Mouse (Mus musculus): Measurements from ENCODE around the gene Chd3. TPM values are rescaled to one million over a fixed set of nuclear protein-coding genes. Genes with fewer than 3 reads are reported as not detected.

Chd3 gene
- polyA plus RNA-seq, 1 experiment from 2014 or later = 35.5 TPM

GRCm38 (mm10) chr11:69377766-69378165 is 8.6 kb upstream of the Chd3 start:
- no peaks in the 10 kb centered on the region for H3K27me3 ChIP-seq (replicated peaks; ENCODE audit: control insufficient read depth, insufficient read depth, low read length)
- 49% methylated on average over 3 of the region's 3 CpGs for WGBS
- ATAC-seq = peak; percentile 93
- H3K4me3 ChIP-seq (ENCODE audit: low read length) = no peak overlapping the region
- H3K36me3 ChIP-seq (ENCODE audit: control insufficient read depth, insufficient read depth, low read length) = no peaks in the 10 kb centered on the region; the same call in 1 of the 2 replicates
- H3K9me3 ChIP-seq (ENCODE audit: control insufficient read depth, low read length) = no peaks in the 10 kb centered on the region
- no peak overlapping the region; the same call in 1 of the 2 replicates for H3K9ac ChIP-seq (ENCODE audit: low read depth, low read length)
- no peak overlapping the region for H3K4me2 ChIP-seq (ENCODE audit: low read depth, low read length)
- H3K4me1 ChIP-seq (ENCODE audit: control insufficient read depth, insufficient read depth, low read length) = peaks cover 9% of the 10 kb centered on the region
- peak overlapping the region; percentile 38 for H3K27ac ChIP-seq (ENCODE audit: low read length)

DNA sequence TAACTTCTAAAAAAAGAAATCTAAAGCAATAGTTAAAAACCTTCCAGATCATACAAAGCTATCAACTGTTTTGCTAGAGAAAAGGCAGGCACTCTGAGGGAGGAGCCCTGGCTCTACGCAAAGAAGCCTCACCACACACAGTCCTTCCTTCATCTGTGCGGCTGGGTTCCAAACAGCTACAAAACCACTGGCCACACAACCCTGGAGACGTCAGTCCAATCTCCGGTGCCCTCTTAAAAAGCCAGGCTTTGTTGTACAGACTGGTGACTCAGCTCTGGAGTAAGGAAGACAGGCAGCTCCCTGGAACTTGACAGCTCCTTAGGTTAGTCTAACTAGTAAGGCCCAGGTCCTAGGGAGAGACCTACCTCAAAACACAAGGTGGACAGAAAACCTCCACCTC is 6.4 kb upstream of the Chd3 start:
- WGBS = 86% methylated on average over 4 of the region's 4 CpGs
- ATAC-seq = no peak
- no peaks in the 10 kb centered on the region; the same call in 1 of the 2 replicates for H3K36me3 ChIP-seq (ENCODE audit: control insufficient read depth, insufficient read depth, low read length)
- no peak overlapping the region for H3K27ac ChIP-seq (ENCODE audit: low read length)
- H3K4me1 ChIP-seq (ENCODE audit: control insufficient read depth, insufficient read depth, low read length) = peaks cover 30% of the 10 kb centered on the region
- no peaks in the 10 kb centered on the region for H3K9me3 ChIP-seq (ENCODE audit: control insufficient read depth, low read length)
- no peak overlapping the region for H3K4me3 ChIP-seq (ENCODE audit: low read length)
- no peak overlapping the region for H3K9ac ChIP-seq (ENCODE audit: low read depth, low read length)
- H3K27me3 ChIP-seq (replicated peaks; ENCODE audit: control insufficient read depth, insufficient read depth, low read length) = no peaks in the 10 kb centered on the region
- H3K4me2 ChIP-seq (ENCODE audit: low read depth, low read length) = no peak overlapping the region

GRCm38 (mm10) chr11:69373223-69373965 is 4.2 kb upstream of the Chd3 start:
- 87% methylated on average over 16 of the region's 16 CpGs for WGBS
- ATAC-seq = no peak
- no peaks in the 10 kb centered on the region for H3K27me3 ChIP-seq (replicated peaks; ENCODE audit: control insufficient read depth, insufficient read depth, low read length)

GRCm38 (mm10) chr11:69372780-69373170 is 3.6 kb upstream of the Chd3 start:
- Histone ChIP-seq H3K4me3 (ENCODE audit: low read length) (no peak overlapping the region), H3K27me3 (replicated peaks; ENCODE audit: control insufficient read depth, insufficient read depth, low read length) (no peaks in the 10 kb centered on the region), H3K27ac (ENCODE audit: low read length) (peak overlapping the region; percentile 55; the same call in 1 of the 2 replicates), H3K9me3 (ENCODE audit: control insufficient read depth, low read length) (no peaks in the 10 kb centered on the region), H3K4me1 (ENCODE audit: control insufficient read depth, insufficient read depth, low read length) (peaks cover 35% of the 10 kb centered on the region), H3K4me2 (ENCODE audit: low read depth, low read length) (no peak overlapping the region), H3K36me3 (ENCODE audit: control insufficient read depth, insufficient read depth, low read length) (no peaks in the 10 kb centered on the region; the same call in 1 of the 2 replicates), H3K9ac (ENCODE audit: low read depth, low read length) (no peak overlapping the region)
- no peak for ATAC-seq
- WGBS = 59% methylated on average over 3 of the region's 3 CpGs

More at GRCm38 (mm10) chr11:69373223-69373965, 4.2 kb upstream of the Chd3 start:
- peaks cover 32% of the 10 kb centered on the region for H3K4me1 ChIP-seq (ENCODE audit: control insufficient read depth, insufficient read depth, low read length)
- no peak overlapping the region for H3K9ac ChIP-seq (ENCODE audit: low read depth, low read length)
- no peak overlapping the region for H3K27ac ChIP-seq (ENCODE audit: low read length)
- no peaks in the 10 kb centered on the region for H3K9me3 ChIP-seq (ENCODE audit: control insufficient read depth, low read length)
- no peak overlapping the region for H3K4me3 ChIP-seq (ENCODE audit: low read length)
- no peak overlapping the region for H3K4me2 ChIP-seq (ENCODE audit: low read depth, low read length)
- no peaks in the 10 kb centered on the region; the same call in 1 of the 2 replicates for H3K36me3 ChIP-seq (ENCODE audit: control insufficient read depth, insufficient read depth, low read length)

- Histone ChIP-seq H3K9me3 (ENCODE audit: control insufficient read depth, low read length) (no peaks in the 10 kb centered on the region), H3K4me1 (ENCODE audit: control insufficient read depth, insufficient read depth, low read length) (peaks cover 33% of the 10 kb centered on the region), H3K27me3 (replicated peaks; ENCODE audit: control insufficient read depth, insufficient read depth, low read length) (no peaks in the 10 kb centered on the region), H3K27ac (ENCODE audit: low read length) (peak overlapping the region; percentile 55), H3K4me3 (ENCODE audit: low read length) (no peak overlapping the region), H3K4me2 (ENCODE audit: low read depth, low read length) (no peak overlapping the region; the same call in 1 of the 2 replicates), H3K9ac (ENCODE audit: low read depth, low read length) (0 out of 2 replicates have a peak overlapping the region, but pooled peaks have one; percentile 5), H3K36me3 (ENCODE audit: control insufficient read depth, insufficient read depth, low read length) (no peaks in the 10 kb centered on the region; the same call in 1 of the 2 replicates)
- no peak for ATAC-seq
- WGBS = 36% methylated on average over 12 of the region's 12 CpGs
Observed at GRCm38 (mm10) chr11:69372056-69372779, 3.0 kb upstream of the Chd3 start.

DNA sequence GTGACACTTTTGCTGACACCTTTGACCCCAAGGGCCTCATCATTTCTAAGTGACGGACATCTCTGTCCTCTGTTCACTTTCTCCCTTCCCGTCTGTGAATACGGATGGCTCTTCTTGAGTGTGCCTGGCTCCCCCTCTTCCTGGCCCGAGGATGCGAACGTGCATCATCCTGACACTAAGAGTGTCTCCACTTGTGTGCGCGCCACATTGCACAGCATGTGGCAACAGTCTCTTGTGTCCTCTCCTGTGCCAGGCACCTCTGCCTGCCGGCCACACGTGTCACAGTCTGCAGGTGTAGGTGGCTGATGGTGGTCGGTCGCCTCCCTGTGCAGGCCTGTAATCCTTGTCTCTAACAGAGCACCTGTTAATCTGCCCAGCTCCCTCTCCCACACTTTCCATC is 2.4 kb upstream of the Chd3 start:
- no peak for ATAC-seq
- no peak overlapping the region for H3K4me3 ChIP-seq (ENCODE audit: low read length)
- no peaks in the 10 kb centered on the region for H3K27me3 ChIP-seq (replicated peaks; ENCODE audit: control insufficient read depth, insufficient read depth, low read length)
- no peak overlapping the region; the same call in 1 of the 2 replicates for H3K4me2 ChIP-seq (ENCODE audit: low read depth, low read length)
- H3K4me1 ChIP-seq (ENCODE audit: control insufficient read depth, insufficient read depth, low read length) = peaks cover 33% of the 10 kb centered on the region
- H3K9ac ChIP-seq (ENCODE audit: low read depth, low read length) = peak overlapping the region; percentile 5; the same call in 1 of the 2 replicates
- H3K9me3 ChIP-seq (ENCODE audit: control insufficient read depth, low read length) = no peaks in the 10 kb centered on the region
- H3K27ac ChIP-seq (ENCODE audit: low read length) = peak overlapping the region; percentile 80
- 52% methylated on average over 12 of the region's 12 CpGs for WGBS
- no peaks in the 10 kb centered on the region; the same call in 1 of the 2 replicates for H3K36me3 ChIP-seq (ENCODE audit: control insufficient read depth, insufficient read depth, low read length)

DNA sequence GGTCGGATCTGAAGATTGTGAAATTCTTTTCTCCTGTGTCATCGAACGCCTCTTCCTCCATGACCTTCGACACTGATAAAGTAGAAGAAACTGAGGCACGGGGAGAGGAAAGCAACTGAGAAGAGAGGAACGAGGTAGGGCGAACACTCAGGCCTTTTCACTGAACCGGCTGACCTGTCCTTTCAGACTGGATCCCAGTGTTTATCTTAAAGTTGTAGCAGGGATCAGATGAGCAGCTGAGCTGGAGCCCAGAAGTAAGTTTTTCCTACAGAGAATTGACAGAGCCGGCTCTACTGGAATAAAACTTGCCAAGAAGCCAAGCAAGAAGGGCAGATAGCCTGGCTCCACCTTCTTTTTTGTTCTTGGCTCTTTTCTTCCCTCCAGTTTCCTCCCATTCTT is 1.6 kb upstream of the Chd3 start:
- 0 out of 2 replicates have a peak overlapping the region, but pooled peaks have one; percentile 5 for H3K9ac ChIP-seq (ENCODE audit: low read depth, low read length)
- 27% methylated on average over 9 of the region's 9 CpGs for WGBS
- H3K9me3 ChIP-seq (ENCODE audit: control insufficient read depth, low read length) = no peaks in the 10 kb centered on the region
- no peaks in the 10 kb centered on the region for H3K27me3 ChIP-seq (replicated peaks; ENCODE audit: control insufficient read depth, insufficient read depth, low read length)
- H3K36me3 ChIP-seq (ENCODE audit: control insufficient read depth, insufficient read depth, low read length) = no peaks in the 10 kb centered on the region; the same call in 1 of the 2 replicates
- H3K4me2 ChIP-seq (ENCODE audit: low read depth, low read length) = peak overlapping the region; percentile 33
- no peak overlapping the region for H3K4me3 ChIP-seq (ENCODE audit: low read length)
- ATAC-seq = no peak
- peak overlapping the region; percentile 80 for H3K27ac ChIP-seq (ENCODE audit: low read length)
- peaks cover 35% of the 10 kb centered on the region for H3K4me1 ChIP-seq (ENCODE audit: control insufficient read depth, insufficient read depth, low read length)

DNA sequence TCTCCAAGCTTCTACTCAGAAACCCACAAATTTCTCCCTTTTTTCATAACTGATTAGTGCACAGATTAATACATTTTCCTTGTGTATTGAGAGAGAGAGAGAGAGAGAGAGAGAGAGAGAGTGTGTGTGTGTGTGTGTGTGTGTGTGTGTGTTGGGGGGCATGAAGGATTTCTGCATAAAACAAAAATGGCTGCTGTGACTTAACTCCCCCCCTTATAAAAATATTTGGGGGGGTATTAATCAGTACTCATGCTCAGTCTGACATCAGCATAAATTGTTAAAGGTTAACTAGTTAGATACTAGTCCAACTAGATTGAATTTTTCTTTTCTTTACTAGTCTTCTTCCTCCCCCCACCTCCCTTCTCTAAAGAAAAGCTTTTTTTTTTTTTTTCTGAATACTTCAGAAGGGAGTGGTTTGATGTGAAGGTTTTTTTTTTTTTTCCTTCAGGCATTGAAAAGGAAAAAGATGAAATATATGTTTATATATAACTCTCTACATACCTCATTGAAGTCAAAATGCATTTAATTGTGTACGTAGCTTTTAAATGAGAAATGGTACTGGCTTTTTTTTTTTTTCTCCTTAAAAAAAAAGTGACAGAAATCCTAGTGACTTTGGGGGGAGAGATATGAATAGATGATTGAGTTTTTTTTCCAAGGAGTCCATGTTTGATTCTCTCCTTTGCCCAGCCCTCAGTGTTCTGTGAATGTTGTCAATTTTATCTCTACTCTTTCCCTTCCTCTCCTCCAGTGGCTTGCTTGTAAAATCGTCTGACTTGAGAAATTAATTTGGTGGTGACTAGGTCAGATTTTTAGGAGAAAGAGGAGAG is 997 bp upstream of the Chd3 start:
- no peak for ATAC-seq
- peak overlapping the region; percentile 81 for H3K4me3 ChIP-seq (ENCODE audit: low read length)
- 22% methylated on average over 2 of the region's 2 CpGs for WGBS
- peak overlapping the region; percentile 99 for H3K27ac ChIP-seq (ENCODE audit: low read length)
- no peaks in the 10 kb centered on the region for H3K9me3 ChIP-seq (ENCODE audit: control insufficient read depth, low read length)
- peak overlapping the region; percentile 99 for H3K9ac ChIP-seq (ENCODE audit: low read depth, low read length)
- no peaks in the 10 kb centered on the region for H3K27me3 ChIP-seq (replicated peaks; ENCODE audit: control insufficient read depth, insufficient read depth, low read length)
- H3K4me1 ChIP-seq (ENCODE audit: control insufficient read depth, insufficient read depth, low read length) = peaks cover 41% of the 10 kb centered on the region
- no peaks in the 10 kb centered on the region; the same call in 1 of the 2 replicates for H3K36me3 ChIP-seq (ENCODE audit: control insufficient read depth, insufficient read depth, low read length)
- peak overlapping the region; percentile 95; the same call in 1 of the 2 replicates for H3K4me2 ChIP-seq (ENCODE audit: low read depth, low read length)
